8 mouse cellular contexts compared by ENCODE assay signal in genomic region chr13:58127766-58128361, GRCm38 (mm10). TPM values are rescaled to one million over a fixed set of nuclear protein-coding genes. Genes with fewer than 3 reads are reported as not detected.
DNase-seq lines count a peak whose midpoint lies in the region; ATAC-seq and TF ChIP-seq lines count a peak whose summit lies in the region.

No protein-coding gene starts in this region.

- H3K27me3 ChIP-seq in hindbrain, embryonic 15.5 days, result no peaks in the 10 kb centered on the region
- H3K27me3 ChIP-seq in limb, embryonic 12.5 days, result no peaks in the 10 kb centered on the region
- H3K27me3 ChIP-seq in midbrain, embryonic 13.5 days, result no peaks in the 10 kb centered on the region

- WGBS in bone marrow, adult 2 months, result under 1% methylated on average over 81 of the region's 81 CpGs
- under 1% methylated on average over 78 of the region's 81 CpGs for WGBS in hindbrain, embryonic 15.5 days
- under 1% methylated on average over 81 of the region's 81 CpGs for WGBS in limb, embryonic 12.5 days
- WGBS in midbrain, embryonic 13.5 days, result under 1% methylated on average over 71 of the region's 81 CpGs

- peak; percentile 12; the same call in 1 of the 2 replicates for TF ChIP-seq CTCF in bone marrow, adult 2 months (IDR thresholded peaks at IDR 0.05; ENCODE audit: control insufficient read depth, insufficient read depth, low read length)

- DNase-seq in layer of hippocampus, adult 11-12 months (ENCODE audit: low spot score), result peak; percentile 72
- no peak for DNase-seq in layer of hippocampus, adult 18-20 months (ENCODE audit: low spot score in 2 of 2)
- DNase-seq in spleen, postnatal 4 days (ENCODE audit: low spot score in 2 of 2), result peak; percentile 55 to 86

- H3K27ac ChIP-seq in bone marrow, adult 2 months (ENCODE audit: control insufficient read depth, insufficient read depth, low read depth, low read length, poor library complexity), result peak overlapping the region; percentile 100
- peak overlapping the region; percentile 100 for H3K27ac ChIP-seq in hindbrain, embryonic 15.5 days (replicated peaks)
- peak overlapping the region; percentile 99 for H3K27ac ChIP-seq in limb, embryonic 12.5 days
- peak overlapping the region; percentile 100 for H3K27ac ChIP-seq in midbrain, embryonic 13.5 days

- no peaks in the 10 kb centered on the region for H3K36me3 ChIP-seq in hindbrain, embryonic 15.5 days
- peaks cover 17% of the 10 kb centered on the region for H3K36me3 ChIP-seq in limb, embryonic 12.5 days
- H3K36me3 ChIP-seq in midbrain, embryonic 13.5 days, result no peaks in the 10 kb centered on the region

- H3K4me1 ChIP-seq in bone marrow, adult 2 months (ENCODE audit: control insufficient read depth, insufficient read depth, low read length), result 0 out of 2 replicates have a peak, but pooled peaks cover 1% of the 10 kb centered on the region
- peaks cover 38% of the 10 kb centered on the region for H3K4me1 ChIP-seq in hindbrain, embryonic 15.5 days (replicated peaks)
- peaks cover 29% of the 10 kb centered on the region for H3K4me1 ChIP-seq in limb, embryonic 12.5 days (replicated peaks)
- peaks cover 42% of the 10 kb centered on the region for H3K4me1 ChIP-seq in midbrain, embryonic 13.5 days (replicated peaks)

- H3K4me2 ChIP-seq in hindbrain, embryonic 15.5 days, result peak overlapping the region; percentile 84
- peak overlapping the region; percentile 75 for H3K4me2 ChIP-seq in limb, embryonic 12.5 days
- peak overlapping the region; percentile 86 for H3K4me2 ChIP-seq in midbrain, embryonic 13.5 days (replicated peaks)

- peak overlapping the region; percentile 95 for H3K9ac ChIP-seq in hindbrain, embryonic 15.5 days
- peak overlapping the region; percentile 100 for H3K9ac ChIP-seq in limb, embryonic 12.5 days (replicated peaks)
- peak overlapping the region; percentile 99 for H3K9ac ChIP-seq in midbrain, embryonic 13.5 days (replicated peaks)

- peak overlapping the region; percentile 100 for H3K4me3 ChIP-seq in bone marrow, adult 2 months (replicated peaks; ENCODE audit: control insufficient read depth, low read depth, low read length)
- H3K4me3 ChIP-seq in hindbrain, embryonic 15.5 days, result peak overlapping the region; percentile 84
- H3K4me3 ChIP-seq in limb, embryonic 12.5 days (replicated peaks), result peak overlapping the region; percentile 99
- peak overlapping the region; percentile 99 for H3K4me3 ChIP-seq in midbrain, embryonic 13.5 days (replicated peaks)

- H3K9me3 ChIP-seq in hindbrain, embryonic 15.5 days, result no peaks in the 10 kb centered on the region
- H3K9me3 ChIP-seq in limb, embryonic 12.5 days, result no peaks in the 10 kb centered on the region
- no peaks in the 10 kb centered on the region for H3K9me3 ChIP-seq in midbrain, embryonic 13.5 days

- TF ChIP-seq POLR2A in bone marrow, adult 2 months (IDR thresholded peaks at IDR 0.05; ENCODE audit: borderline replicate concordance, control insufficient read depth, low read depth, low read length), result 0 out of 2 replicates have a peak, but pooled peaks have one; percentile 46

- ATAC-seq in frontal cortex, adult (ENCODE audit: low TSS enrichment), result peak; percentile 36
- ATAC-seq in hindbrain, embryonic 15.5 days (ENCODE audit: low FRiP score, low read depth), result peak; percentile 64
- ATAC-seq in limb, embryonic 12.5 days (ENCODE audit: insufficient number of reproducible peaks, insufficient read depth, low FRiP score, low TSS enrichment, low read depth), result peak; percentile 30
- peak; percentile 60 for ATAC-seq in midbrain, embryonic 13.5 days

RNA-seq across cellular contexts. Expression of gene Hnrnpa0, which starts 0.5 kb away (rescaled TPM):
- total RNA-seq in layer of hippocampus, adult 18-20 months (2021), result 100 to 1,000 TPM; 125 to 127 TPM
- 48.0 and 58.4 TPM in 2 replicates for polyA plus RNA-seq in bone marrow, adult 2 months (2011; ENCODE audit: insufficient read depth, insufficient read length, low replicate concordance, missing spikeins)
- polyA plus RNA-seq in hindbrain, embryonic 15.5 days (2015; fragmentation: Nextera tagmentation; extraction: Ambion mirVana), result 39.6 and 41.7 TPM in 2 replicates
- polyA plus RNA-seq in limb, embryonic 12.5 days (2016; fragmentation: Nextera tagmentation; extraction: Ambion mirVana), result 52.8 and 56.4 TPM in 2 replicates
- 65.8 and 76.4 TPM in 2 replicates for polyA plus RNA-seq in midbrain, embryonic 13.5 days (2015; fragmentation: Nextera tagmentation; extraction: Ambion mirVana)

RNA-seq across cellular contexts. Expression of gene Klhl3, which starts 14.5 kb away (rescaled TPM):
- total RNA-seq in layer of hippocampus, adult 18-20 months (2021), result 10 to 100 TPM; 47.1 to 48.6 TPM
- 0.50 and 0.72 TPM in 2 replicates for polyA plus RNA-seq in bone marrow, adult 2 months (2011; ENCODE audit: insufficient read depth, insufficient read length, low replicate concordance, missing spikeins)
- 12.6 and 14.0 TPM in 2 replicates for polyA plus RNA-seq in hindbrain, embryonic 15.5 days (2015; fragmentation: Nextera tagmentation; extraction: Ambion mirVana)
- polyA plus RNA-seq in limb, embryonic 12.5 days (2016; fragmentation: Nextera tagmentation; extraction: Ambion mirVana), result 4.4 TPM in 2 replicates
- polyA plus RNA-seq in midbrain, embryonic 13.5 days (2015; fragmentation: Nextera tagmentation; extraction: Ambion mirVana), result 8.9 and 9.6 TPM in 2 replicates

RNA-seq across cellular contexts. Expression of gene Idnk, which starts 29.6 kb away (rescaled TPM):
- 10 to 100 TPM; 32.7 to 33.3 TPM for total RNA-seq in layer of hippocampus, adult 18-20 months (2021)
- 42.7 and 86.0 TPM in 2 replicates for polyA plus RNA-seq in bone marrow, adult 2 months (2011; ENCODE audit: insufficient read depth, insufficient read length, low replicate concordance, missing spikeins)
- polyA plus RNA-seq in hindbrain, embryonic 15.5 days (2015; fragmentation: Nextera tagmentation; extraction: Ambion mirVana), result 54.2 and 55.9 TPM in 2 replicates
- polyA plus RNA-seq in limb, embryonic 12.5 days (2016; fragmentation: Nextera tagmentation; extraction: Ambion mirVana), result 40.9 and 43.2 TPM in 2 replicates
- 70.3 and 77.4 TPM in 2 replicates for polyA plus RNA-seq in midbrain, embryonic 13.5 days (2015; fragmentation: Nextera tagmentation; extraction: Ambion mirVana)

Comparison
In these comparisons a context has a peak if more than half of its experiments do, and no peak if none do; other contexts are left out.
1. DNase-seq: peak in layer of hippocampus, adult 11-12 months (single experiment) and spleen, postnatal 4 days (2 of 2); none in layer of hippocampus, adult 18-20 months (0 of 2).
2. Peak in every context shown above with its lines, with median percentiles within 50 percentile points of each other: H3K27ac ChIP-seq, H3K4me3 ChIP-seq, ATAC-seq, H3K4me2 ChIP-seq and H3K9ac ChIP-seq.